In the genomic region with DNA sequence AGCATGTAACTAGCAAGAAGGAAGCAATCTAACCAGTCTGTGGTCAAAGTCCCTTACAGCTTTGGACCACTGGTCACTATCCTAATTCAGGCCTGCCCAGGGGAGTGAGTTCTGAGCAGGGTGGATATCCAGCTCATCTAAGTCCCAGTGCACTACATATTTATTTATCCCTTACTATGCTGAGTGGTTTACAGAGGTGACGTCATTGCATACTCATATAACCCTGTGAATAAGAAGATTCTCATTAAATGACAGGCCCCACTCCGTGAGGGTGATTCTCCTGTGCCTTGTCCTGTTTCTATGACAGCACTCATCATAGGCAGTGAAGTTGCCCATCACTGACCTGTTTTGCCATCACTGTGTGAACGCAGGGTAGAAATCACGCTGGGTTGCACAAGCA, we compare ENCODE assay signal across 8 mouse cellular contexts. TPM values are rescaled to one million over a fixed set of nuclear protein-coding genes. Genes with fewer than 3 reads are reported as not detected.
A peak's percentile ranks its signal among the peaks of the same experiment; 100 is the strongest.
DNase-seq lines count a peak whose midpoint lies in the region; ATAC-seq and TF ChIP-seq lines count a peak whose summit lies in the region.

No protein-coding gene starts in this region.

- TF ChIP-seq EP300 in lung, postnatal 0 days (IDR thresholded peaks at IDR 0.05): no peak

- no peaks in the 10 kb centered on the region for H3K27me3 ChIP-seq in lung, postnatal 0 days (replicated peaks; ENCODE audit: insufficient read depth, low read length)
- no peaks in the 10 kb centered on the region for H3K27me3 ChIP-seq in limb, embryonic 13.5 days

- H3K36me3 ChIP-seq in lung, postnatal 0 days (ENCODE audit: insufficient read depth, low read length): peaks cover 29% of the 10 kb centered on the region
- peaks cover 54% of the 10 kb centered on the region for H3K36me3 ChIP-seq in limb, embryonic 13.5 days

- H3K4me1 ChIP-seq in lung, postnatal 0 days (ENCODE audit: insufficient read depth, low read depth, low read length): peaks cover 51% of the 10 kb centered on the region
- H3K4me1 ChIP-seq in limb, embryonic 13.5 days: peaks cover 58% of the 10 kb centered on the region

- no peak overlapping the region for H3K4me2 ChIP-seq in lung, postnatal 0 days (replicated peaks; ENCODE audit: low read depth, low read length)
- peak overlapping the region; percentile 37; the same call in 1 of the 2 replicates for H3K4me2 ChIP-seq in limb, embryonic 13.5 days (replicated peaks)

- DNase-seq in gastrocnemius, adult 2 months: no peak
- no peak for DNase-seq in gastrocnemius, postnatal 25 days
- no peak for DNase-seq in lung, postnatal 0 days (ENCODE audit: low spot score)
- DNase-seq in lung, postnatal 36 days: no peak
- DNase-seq in frontal cortex, postnatal 10 days (ENCODE audit: low spot score in 2 of 2): no peak
- DNase-seq in liver: no peak
- DNase-seq in layer of hippocampus, postnatal 25 days (ENCODE audit: extremely low spot score in 1 of 2, low spot score in 1 of 2): no peak

- intact Hi-C loops in gastrocnemius, adult 2 months (cut with DNase I): no loop called here

- peak overlapping the region; percentile 44 for H3K4me3 ChIP-seq in gastrocnemius, adult 2 months
- H3K4me3 ChIP-seq in lung, postnatal 0 days (ENCODE audit: low read depth, low read length): no peak overlapping the region
- no peak overlapping the region for H3K4me3 ChIP-seq in limb, embryonic 13.5 days

- no peaks in the 10 kb centered on the region for H3K9me3 ChIP-seq in lung, postnatal 0 days (ENCODE audit: low read length)
- no peaks in the 10 kb centered on the region for H3K9me3 ChIP-seq in limb, embryonic 13.5 days

- H3K27ac ChIP-seq in gastrocnemius, adult 2 months: peak overlapping the region; percentile 97
- peak overlapping the region; percentile 95; the same call in 1 of the 2 replicates for H3K27ac ChIP-seq in lung, postnatal 0 days (ENCODE audit: low read length)
- H3K27ac ChIP-seq in limb, embryonic 13.5 days: peak overlapping the region; percentile 89

- TF ChIP-seq CTCF in gastrocnemius, adult 2 months (IDR thresholded peaks at IDR 0.05): no peak
- TF ChIP-seq CTCF in lung, postnatal 0 days (IDR thresholded peaks at IDR 0.05): no peak

- H3K9ac ChIP-seq in lung, postnatal 0 days (replicated peaks; ENCODE audit: low read depth): no peak overlapping the region
- H3K9ac ChIP-seq in limb, embryonic 13.5 days: no peak overlapping the region

- 69% methylated on average over 4 of the region's 4 CpGs for WGBS in lung, postnatal 0 days
- 86% methylated on average over 4 of the region's 4 CpGs for WGBS in limb, embryonic 13.5 days

- no peak for ATAC-seq in lung, postnatal 0 days
- no peak for ATAC-seq in limb, embryonic 13.5 days (ENCODE audit: low FRiP score, low read depth)

RNA-seq across cellular contexts. Expression of a gene that starts 8.5 kb away (rescaled TPM):
- 10 to 100 TPM; 12.5 to 26.8 TPM for total RNA-seq in gastrocnemius, adult 2 months (2021)
- total RNA-seq in gastrocnemius, postnatal 25 days (2021): 10 to 100 TPM; 11.9 to 19.8 TPM
- 36.3 and 36.6 TPM in 2 replicates for polyA plus RNA-seq in lung, postnatal 0 days (2015; fragmentation: Nextera tagmentation; extraction: Ambion mirVana)
- polyA plus RNA-seq in limb, embryonic 13.5 days (2015; fragmentation: Nextera tagmentation; extraction: Ambion mirVana): 31.0 and 34.9 TPM in 2 replicates
- total RNA-seq in layer of hippocampus, postnatal 25 days (2021): 100 to 1,000 TPM in 1 of 2 experiments, 10 to 100 TPM in 1; 85.6 to 106 TPM

RNA-seq across cellular contexts. Expression of a gene that starts 24.3 kb away (rescaled TPM):
- 1 to 10 TPM; 3.0 to 3.9 TPM for total RNA-seq in gastrocnemius, adult 2 months (2021)
- 1 to 10 TPM; 7.9 to 9.2 TPM for total RNA-seq in gastrocnemius, postnatal 25 days (2021)
- 7.8 and 9.7 TPM in 2 replicates for polyA plus RNA-seq in lung, postnatal 0 days (2015; fragmentation: Nextera tagmentation; extraction: Ambion mirVana)
- polyA plus RNA-seq in limb, embryonic 13.5 days (2015; fragmentation: Nextera tagmentation; extraction: Ambion mirVana): 27.6 and 28.9 TPM in 2 replicates
- 100 to 1,000 TPM; 339 to 369 TPM for total RNA-seq in layer of hippocampus, postnatal 25 days (2021)

RNA-seq across cellular contexts. Expression of a gene that starts 35.0 kb away (rescaled TPM):
- 1 to 10 TPM; 4.9 to 5.1 TPM for total RNA-seq in gastrocnemius, adult 2 months (2021)
- 1 to 10 TPM; 5.1 to 5.6 TPM for total RNA-seq in gastrocnemius, postnatal 25 days (2021)
- polyA plus RNA-seq in lung, postnatal 0 days (2015; fragmentation: Nextera tagmentation; extraction: Ambion mirVana): 12.9 and 13.1 TPM in 2 replicates
- 10.6 and 11.7 TPM in 2 replicates for polyA plus RNA-seq in limb, embryonic 13.5 days (2015; fragmentation: Nextera tagmentation; extraction: Ambion mirVana)
- total RNA-seq in layer of hippocampus, postnatal 25 days (2021): 10 to 100 TPM; 15.1 to 18.1 TPM

RNA-seq across cellular contexts. Expression of a gene that starts 43.0 kb away (rescaled TPM):
- 1 to 10 TPM in 1 of 2 experiments, under 1 TPM in 1; 0.69 to 1.1 TPM for total RNA-seq in gastrocnemius, adult 2 months (2021)
- 1 to 10 TPM in 1 of 2 experiments, under 1 TPM in 1; 0.87 to 1.0 TPM for total RNA-seq in gastrocnemius, postnatal 25 days (2021)
- polyA plus RNA-seq in lung, postnatal 0 days (2015; fragmentation: Nextera tagmentation; extraction: Ambion mirVana): 2.3 TPM in 2 replicates
- polyA plus RNA-seq in limb, embryonic 13.5 days (2015; fragmentation: Nextera tagmentation; extraction: Ambion mirVana): 2.3 and 4.8 TPM in 2 replicates
- total RNA-seq in layer of hippocampus, postnatal 25 days (2021): 1 to 10 TPM; 3.6 to 4.7 TPM

RNA-seq across cellular contexts. Expression of a gene that starts 50.7 kb away (rescaled TPM):
- total RNA-seq in gastrocnemius, adult 2 months (2021): under 1 TPM in 1 of 2 experiments, not detected in 1; 0.64 TPM
- under 1 TPM; 0.54 to 0.88 TPM for total RNA-seq in gastrocnemius, postnatal 25 days (2021)
- polyA plus RNA-seq in lung, postnatal 0 days (2015; fragmentation: Nextera tagmentation; extraction: Ambion mirVana): 17.1 and 18.7 TPM in 2 replicates
- polyA plus RNA-seq in limb, embryonic 13.5 days (2015; fragmentation: Nextera tagmentation; extraction: Ambion mirVana): 11.9 and 13.3 TPM in 2 replicates
- total RNA-seq in layer of hippocampus, postnatal 25 days (2021): under 1 TPM; 0.34 to 0.96 TPM

Comparison
In these comparisons a context has a peak if more than half of its experiments do, and no peak if none do; other contexts are left out.
1. RNA of a gene that starts 24.3 kb away (total RNA-seq): 339 to 369 TPM in layer of hippocampus, postnatal 25 days; 7.9 to 9.2 TPM in gastrocnemius, postnatal 25 days and 3.0 to 3.9 TPM in gastrocnemius, adult 2 months; every median in the first group is over 10 times any median in the second.
2. Peak in every context shown above with its lines, with median percentiles within 50 percentile points of each other: H3K27ac ChIP-seq.